Mouse (Mus musculus) kidney, embryonic 15.5 days (tissue): ENCODE measurements around the gene BC048507. TPM values are rescaled to one million over a fixed set of nuclear protein-coding genes. Genes with fewer than 3 reads are reported as not detected.
"Not testable (repeated sequence)": the region's sequence is repeated elsewhere in the genome, so short reads cannot be mapped to it uniquely, and the experiment has no call there.

Experiments
- ATAC-seq: fragments of 200-750 bp; cut with Nextera tagmentation; replicated peaks from 2 replicates; pipeline ENCODE4 v1.8.0; 2017; ENCODE audit warnings: moderate TSS enrichment; ENCODE audit not compliant: low FRiP score
- H3K27ac ChIP-seq: fragments of 300-500 bp; sonication (generic); 2 replicates; pipeline ENCODE4 v1.5.1; 2015; ENCODE audit warnings: mild to moderate bottlenecking, inconsistent platforms
- H3K27me3 ChIP-seq: fragments of 300-500 bp; sonication (generic); 2 replicates; pipeline ENCODE4 v1.6.1; 2015; ENCODE audit warnings: inconsistent platforms
- H3K36me3 ChIP-seq: fragments of 300-500 bp; sonication (generic); 2 replicates; pipeline ENCODE4 v1.6.1; 2015; ENCODE audit warnings: inconsistent platforms
- H3K4me1 ChIP-seq: fragments of 300-500 bp; sonication (generic); 2 replicates; pipeline ENCODE4 v1.6.1; 2015; ENCODE audit warnings: inconsistent platforms
- H3K4me2 ChIP-seq: fragments of 300-500 bp; sonication (generic); 2 replicates; pipeline ENCODE4 v1.6.1; 2015; ENCODE audit warnings: moderate library complexity, mild to moderate bottlenecking, inconsistent platforms
- H3K4me3 ChIP-seq: fragments of 300-500 bp; sonication (generic); replicated peaks from 2 replicates; pipeline ENCODE4 v1.5.1; 2015; ENCODE audit warnings: mild to moderate bottlenecking, inconsistent platforms
- H3K9ac ChIP-seq: fragments of 300-500 bp; sonication (generic); 2 replicates; pipeline ENCODE4 v1.6.1; 2015; ENCODE audit warnings: mild to moderate bottlenecking, inconsistent platforms
- H3K9me3 ChIP-seq: fragments of 300-500 bp; sonication (generic); replicated peaks from 2 replicates; pipeline ENCODE4 v1.6.1; 2016; ENCODE audit warnings: inconsistent platforms
- WGBS: fragments of 180-500 bp; shearing (Covaris S2); methylation state at CpG from one replicate; pipeline ENCODE4 v1.1.7; 2015; ENCODE audit warnings: mixed read lengths; 5-methylcytosine and 5-hydroxymethylcytosine counted together
- polyA plus RNA-seq: library from polyadenylated mRNA; unstranded; fragments of >200 nt; fragmentation: Nextera tagmentation; extraction: Ambion mirVana; gene quantifications from 2 replicates; pipeline ENCODE4 v1.2.1, GENCODE M21; 2015

BC048507 gene
- polyA plus RNA-seq, 1 experiment from 2014 or later, result not detected

DNA sequence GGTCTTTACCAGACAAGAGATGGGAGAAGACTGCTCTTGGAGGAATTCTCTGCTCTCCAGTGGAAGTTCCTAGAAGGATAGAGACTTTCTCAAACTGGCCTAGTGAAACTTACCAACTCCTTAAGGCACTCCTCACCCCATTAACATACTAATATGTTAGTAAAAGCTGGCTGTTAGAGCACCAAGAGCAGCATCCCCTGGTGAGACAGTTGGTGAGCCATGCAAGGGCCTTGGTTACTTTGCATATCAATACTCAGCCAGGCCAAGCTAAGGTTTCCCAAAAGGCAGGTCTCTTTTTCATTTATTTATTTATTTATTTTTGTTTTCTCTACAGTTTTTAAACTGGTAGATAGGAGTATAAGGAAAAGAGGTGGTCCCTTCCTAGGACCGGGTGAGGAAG is 5.8 kb upstream of the BC048507 start:
- no peak overlapping the region for H3K4me3 ChIP-seq
- H3K4me2 ChIP-seq, result no peak overlapping the region
- no peaks in the 10 kb centered on the region for H3K27me3 ChIP-seq
- H3K4me1 ChIP-seq, result no peaks in the 10 kb centered on the region
- WGBS, result 20% methylated on average over 1 of the region's 1 CpGs
- H3K27ac ChIP-seq, result no peak overlapping the region
- H3K9ac ChIP-seq, result no peak overlapping the region
- H3K9me3 ChIP-seq, result no peaks in the 10 kb centered on the region
- no peak for ATAC-seq
- H3K36me3 ChIP-seq, result no peaks in the 10 kb centered on the region

DNA sequence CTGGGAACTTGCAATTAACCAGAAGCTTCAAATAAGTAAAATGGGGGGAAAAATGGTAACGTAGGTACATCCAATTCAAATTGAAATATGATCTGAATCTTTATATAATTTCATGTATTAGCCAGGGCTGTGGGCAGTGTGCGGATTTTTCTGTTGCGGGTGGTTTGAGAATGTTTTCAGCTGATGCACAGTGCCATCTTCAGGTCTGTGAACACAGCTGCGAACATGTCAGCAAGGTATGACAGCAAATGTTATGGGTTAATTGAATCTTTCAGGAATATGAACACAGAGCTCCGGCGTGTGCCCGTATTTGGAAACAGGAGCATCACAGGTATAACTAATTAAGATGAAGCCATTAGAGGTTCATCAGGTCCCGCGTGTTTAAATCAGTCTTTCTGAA is 618 bp upstream of the BC048507 start:
- Histone ChIP-seq H3K9ac (no peak overlapping the region), H3K9me3 (no peaks in the 10 kb centered on the region), H3K4me2 (no peak overlapping the region), H3K27me3 (no peaks in the 10 kb centered on the region), H3K4me3 (no peak overlapping the region), H3K4me1 (no peaks in the 10 kb centered on the region), H3K27ac (no peak overlapping the region), H3K36me3 (no peaks in the 10 kb centered on the region)
- 82% methylated on average over 9 of the region's 9 CpGs for WGBS
- ATAC-seq, result no peak

DNA sequence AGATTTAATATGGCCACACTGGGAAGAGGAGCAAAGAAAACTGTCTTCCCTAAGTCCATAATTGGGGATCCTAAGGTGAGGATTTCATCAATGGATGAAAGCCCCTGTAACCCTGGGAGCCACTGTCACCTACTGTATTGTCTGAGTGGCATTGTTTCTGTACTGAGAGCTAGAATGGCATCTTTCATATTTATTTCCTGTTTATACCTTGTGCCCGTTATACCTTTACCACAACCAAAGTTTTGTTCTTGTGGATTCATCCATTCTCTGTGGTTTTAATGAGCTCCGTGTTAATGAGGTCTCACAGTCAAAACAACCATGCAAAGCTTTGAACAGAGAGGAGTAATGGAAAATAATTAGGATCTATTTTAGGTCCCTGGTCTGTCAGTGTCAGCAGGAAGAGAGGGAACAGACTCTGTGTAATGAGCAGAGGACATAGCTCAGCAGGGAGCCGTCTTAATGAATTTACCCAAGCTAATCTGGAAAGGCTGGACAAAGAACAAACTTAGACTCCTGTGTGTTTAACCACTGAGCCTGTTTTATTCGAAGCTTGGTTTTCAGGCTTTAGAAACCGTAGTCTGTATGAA is 1.7 kb downstream of the BC048507 start:
- no peak overlapping the region for H3K27ac ChIP-seq
- no peak overlapping the region for H3K9ac ChIP-seq
- H3K27me3 ChIP-seq, result no peaks in the 10 kb centered on the region
- no peaks in the 10 kb centered on the region for H3K9me3 ChIP-seq
- 72% methylated on average over 5 of the region's 5 CpGs for WGBS
- no peak overlapping the region for H3K4me2 ChIP-seq
- H3K36me3 ChIP-seq, result no peaks in the 10 kb centered on the region
- no peaks in the 10 kb centered on the region for H3K4me1 ChIP-seq
- ATAC-seq, result no peak
- no peak overlapping the region for H3K4me3 ChIP-seq

DNA sequence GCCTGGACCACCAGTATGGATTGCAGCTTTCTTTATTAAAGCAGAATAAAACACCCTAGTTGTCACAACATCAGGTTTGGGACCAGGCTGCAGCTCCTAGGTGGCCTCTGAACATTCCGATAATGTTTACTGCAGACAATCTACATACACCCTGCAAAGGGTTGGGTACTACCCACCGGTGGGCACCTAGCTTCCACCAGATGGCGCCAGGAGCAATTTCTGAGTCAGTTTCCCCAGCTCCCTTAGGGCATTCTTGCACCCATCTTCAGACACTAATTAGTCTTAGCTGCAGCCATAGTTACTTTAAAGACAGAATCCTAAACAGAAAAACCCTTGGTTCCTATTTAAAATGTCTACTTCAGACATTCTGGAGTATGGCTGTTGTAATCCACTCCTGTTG is 4.8 kb downstream of the BC048507 start:
- Histone ChIP-seq H3K4me1 (no peaks in the 10 kb centered on the region), H3K36me3 (no peaks in the 10 kb centered on the region), H3K4me3 (no peak overlapping the region), H3K9ac (no peak overlapping the region), H3K27ac (no peak overlapping the region), H3K27me3 (no peaks in the 10 kb centered on the region), H3K4me2 (no peak overlapping the region), H3K9me3 (no peaks in the 10 kb centered on the region)
- WGBS, result 28% methylated on average over 3 of the region's 3 CpGs
- ATAC-seq, result peak; percentile 62; the same call in 1 of the 2 replicates

DNA sequence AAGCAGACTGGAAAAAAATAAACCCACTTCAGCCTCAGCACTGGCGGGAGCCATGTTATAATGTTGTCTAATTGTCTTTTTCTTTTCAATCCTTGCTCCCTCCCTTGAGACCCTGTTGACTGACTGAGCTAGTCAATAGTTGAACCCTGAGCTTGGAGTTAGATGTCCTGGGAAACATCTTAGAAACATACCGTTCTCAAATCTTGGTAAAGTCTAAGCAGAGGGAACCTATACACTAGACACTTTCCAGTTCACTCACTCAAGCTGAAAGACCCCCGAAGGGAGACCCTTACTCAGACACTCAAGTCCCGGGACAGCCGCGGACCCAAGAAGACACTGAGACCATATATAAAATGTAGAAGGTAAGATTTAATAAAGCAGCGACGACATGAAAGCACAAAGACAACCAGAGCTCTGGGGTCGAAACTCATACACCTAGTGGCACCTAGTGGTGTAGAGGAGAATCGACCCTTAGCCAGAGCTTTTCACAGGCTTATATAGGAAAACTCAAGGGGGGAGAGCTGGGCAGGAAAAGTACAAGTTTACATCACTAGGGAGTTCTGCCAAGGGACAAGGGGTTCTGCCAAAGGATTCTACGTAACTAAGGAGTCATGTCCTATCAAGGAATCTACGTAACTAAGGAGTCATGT is 13.0 kb downstream of the BC048507 start:
- WGBS, result 35% methylated on average over 8 of the region's 12 CpGs
- H3K4me3 ChIP-seq, H3K36me3 ChIP-seq, H3K27ac ChIP-seq, H3K4me2 ChIP-seq, H3K4me1 ChIP-seq, H3K9me3 ChIP-seq, H3K27me3 ChIP-seq, H3K9ac ChIP-seq: not testable (repeated sequence)
- ATAC-seq, result peak; percentile 40; the same call in 1 of the 2 replicates

GRCm38 (mm10) chr13:67876699-67877254 is 13.7 kb downstream of the BC048507 start:
- ATAC-seq, result peak; percentile 79; the same call in 1 of the 2 replicates
- Histone ChIP-seq H3K36me3 (no peaks in the 10 kb centered on the region), H3K4me2 (no peak overlapping the region), H3K27me3 (no peaks in the 10 kb centered on the region), H3K9ac (no peak overlapping the region), H3K9me3 (no peaks in the 10 kb centered on the region), H3K4me3 (no peak overlapping the region), H3K27ac (peak overlapping the region; percentile 41; the same call in 1 of the 2 replicates), H3K4me1 (no peaks in the 10 kb centered on the region)
- 48% methylated on average over 6 of the region's 7 CpGs for WGBS

DNA sequence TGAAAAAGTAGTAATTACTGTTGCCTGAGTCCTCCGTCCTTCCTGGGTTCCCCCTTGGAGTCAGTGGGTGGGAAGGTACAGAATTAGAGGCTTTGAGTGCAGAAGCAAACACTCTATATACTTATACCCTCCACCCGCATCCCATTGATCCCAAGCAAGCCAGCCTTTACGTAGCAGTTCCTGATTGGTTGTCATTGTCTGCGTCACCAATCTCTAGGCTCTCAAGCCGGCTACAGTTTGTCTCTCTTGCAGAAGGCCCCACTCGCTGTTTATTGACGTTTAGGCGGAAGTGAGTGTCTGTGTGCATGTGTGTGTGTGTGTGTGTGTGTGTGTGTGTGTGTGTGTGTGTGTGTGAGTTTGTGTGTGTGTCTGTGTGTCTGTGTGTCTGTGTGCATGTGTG is 20.8 kb downstream of the BC048507 start:
- Histone ChIP-seq H3K27me3 (no peaks in the 10 kb centered on the region), H3K4me2 (no peak overlapping the region), H3K4me3 (no peak overlapping the region), H3K9me3 (0 out of 2 replicates have a peak, but pooled peaks cover 8% of the 10 kb centered on the region), H3K36me3 (no peaks in the 10 kb centered on the region), H3K4me1 (no peaks in the 10 kb centered on the region), H3K27ac (no peak overlapping the region), H3K9ac (no peak overlapping the region)
- WGBS, result 88% methylated on average over 8 of the region's 8 CpGs
- no peak for ATAC-seq

DNA sequence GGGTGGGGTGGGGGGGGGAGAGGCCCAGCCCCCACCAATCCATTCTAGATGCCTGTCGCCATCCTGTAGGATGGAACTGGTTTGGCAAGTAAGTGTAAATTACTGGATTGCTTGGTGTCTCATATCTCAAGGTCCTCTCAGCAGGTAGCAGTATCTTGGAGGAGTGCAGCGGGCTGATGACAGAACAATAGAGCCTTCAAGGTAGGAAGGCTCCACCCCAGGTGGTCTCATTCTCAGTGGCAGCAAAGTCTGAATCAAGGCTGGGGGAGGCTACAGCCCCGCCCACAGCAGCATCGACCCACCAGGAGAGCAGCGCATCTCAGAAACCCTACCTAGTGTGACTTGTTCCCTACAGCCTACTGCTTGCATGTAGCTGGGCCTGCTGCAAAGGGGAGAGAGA is 46.6 kb downstream of the BC048507 start:
- H3K9ac ChIP-seq, result no peak overlapping the region
- ATAC-seq, result no peak
- H3K9me3 ChIP-seq, result peaks cover 6% of the 10 kb centered on the region; the same call in 1 of the 2 replicates
- H3K4me2 ChIP-seq, result no peak overlapping the region
- no peaks in the 10 kb centered on the region for H3K27me3 ChIP-seq
- no peaks in the 10 kb centered on the region for H3K4me1 ChIP-seq
- no peak overlapping the region for H3K4me3 ChIP-seq
- no peak overlapping the region for H3K27ac ChIP-seq
- no peaks in the 10 kb centered on the region for H3K36me3 ChIP-seq
- WGBS, result 35% methylated on average over 5 of the region's 5 CpGs

Other genes starting within 250 kb of the BC048507 start
- 0.22 TPM in 1 of 2 replicates, not detected in the other for gene Gm49345, start 225.6 kb upstream of the BC048507 start, polyA plus RNA-seq
- 2.8 and 3.8 TPM in 2 replicates for gene Zfp729a, start 225.5 kb upstream of the BC048507 start, polyA plus RNA-seq
- 11.5 and 12.8 TPM in 2 replicates for gene Zfp738, start 176.3 kb upstream of the BC048507 start, polyA plus RNA-seq
- 7.2 and 8.2 TPM in 2 replicates for gene Zfp65, start 134.2 kb upstream of the BC048507 start, polyA plus RNA-seq
- gene Zfp85, start 108.1 kb upstream of the BC048507 start, polyA plus RNA-seq, result 4.8 and 6.4 TPM in 2 replicates
- gene Zfp493, start 83.6 kb upstream of the BC048507 start, polyA plus RNA-seq, result 2.5 and 2.6 TPM in 2 replicates
- gene Zfp273, start 49.6 kb upstream of the BC048507 start, polyA plus RNA-seq, result 8.0 and 8.1 TPM in 2 replicates
- 1.6 and 4.0 TPM in 2 replicates for gene Gm10037, start 32.2 kb upstream of the BC048507 start, polyA plus RNA-seq